Mouse (Mus musculus): ENCODE measurements around the gene Car5a.

Gene Car5a

GRCm38 (mm10) chr8:121906542-121907512, 37.9 kb downstream of the Car5a start:
- DNase-seq (ENCODE audit: low spot score in 2 of 2): peak; percentile 13 to 23

GRCm38 (mm10) chr8:121905864-121906263, 38.8 kb downstream of the Car5a start:
- no peak for DNase-seq (ENCODE audit: low spot score in 2 of 2)

GRCm38 (mm10) chr8:121905420-121905819, 39.3 kb downstream of the Car5a start:
- no peak for DNase-seq (ENCODE audit: low spot score in 2 of 2)

GRCm38 (mm10) chr8:121904999-121905398, 39.7 kb downstream of the Car5a start:
- no peak for DNase-seq (ENCODE audit: low spot score in 2 of 2)

- DNase-seq (ENCODE audit: low spot score in 2 of 2): no peak
Observed at GRCm38 (mm10) chr8:121903977-121904376, 40.7 kb downstream of the Car5a start.

GRCm38 (mm10) chr8:121901498-121902236, 43.0 kb downstream of the Car5a start:
- no peak for DNase-seq (ENCODE audit: low spot score in 2 of 2)

- DNase-seq (ENCODE audit: low spot score in 2 of 2): no peak
Observed at GRCm38 (mm10) chr8:121899180-121900044, 45.3 kb downstream of the Car5a start.

GRCm38 (mm10) chr8:121898401-121898931, 46.2 kb downstream of the Car5a start:
- DNase-seq (ENCODE audit: low spot score in 2 of 2): peak; percentile 25 to 36

GRCm38 (mm10) chr8:121897871-121898381, 46.8 kb downstream of the Car5a start:
- no peak for DNase-seq (ENCODE audit: low spot score in 2 of 2)

GRCm38 (mm10) chr8:121897205-121897604, 47.5 kb downstream of the Car5a start:
- DNase-seq (ENCODE audit: low spot score in 2 of 2): no peak

GRCm38 (mm10) chr8:121896476-121897145, 48.1 kb downstream of the Car5a start:
- no peak for DNase-seq (ENCODE audit: low spot score in 2 of 2)

- DNase-seq (ENCODE audit: low spot score in 2 of 2): no peak
Observed at GRCm38 (mm10) chr8:121895910-121896309, 48.8 kb downstream of the Car5a start.

- DNase-seq (ENCODE audit: low spot score in 2 of 2): no peak
Observed at GRCm38 (mm10) chr8:121892875-121893274, 51.8 kb downstream of the Car5a start.

GRCm38 (mm10) chr8:121889810-121890785, 54.6 kb downstream of the Car5a start:
- no peak for DNase-seq (ENCODE audit: low spot score in 2 of 2)

GRCm38 (mm10) chr8:121889317-121889716, 55.4 kb downstream of the Car5a start:
- DNase-seq (ENCODE audit: low spot score in 2 of 2): no peak

- no peak for DNase-seq (ENCODE audit: low spot score in 2 of 2)
Observed at GRCm38 (mm10) chr8:121887547-121887946, 57.2 kb downstream of the Car5a start.

GRCm38 (mm10) chr8:121885433-121885832, 59.3 kb downstream of the Car5a start:
- DNase-seq (ENCODE audit: low spot score in 2 of 2): no peak

GRCm38 (mm10) chr8:121885001-121885400, 59.7 kb downstream of the Car5a start:
- no peak for DNase-seq (ENCODE audit: low spot score in 2 of 2)

GRCm38 (mm10) chr8:121884181-121884580, 60.5 kb downstream of the Car5a start:
- DNase-seq (ENCODE audit: low spot score in 2 of 2): no peak

All from thymus, postnatal 10 days (tissue).